Mouse (Mus musculus): ENCODE measurements around the gene Crocc. TPM values are rescaled to one million over a fixed set of nuclear protein-coding genes. Genes with fewer than 3 reads are reported as not detected.
A peak's percentile ranks its signal among the peaks of the same experiment; 100 is the strongest.

Crocc gene
- total and polyA plus RNA-seq, 2 experiments from 2014 or later, result 4.2 to 22.0 TPM

DNA sequence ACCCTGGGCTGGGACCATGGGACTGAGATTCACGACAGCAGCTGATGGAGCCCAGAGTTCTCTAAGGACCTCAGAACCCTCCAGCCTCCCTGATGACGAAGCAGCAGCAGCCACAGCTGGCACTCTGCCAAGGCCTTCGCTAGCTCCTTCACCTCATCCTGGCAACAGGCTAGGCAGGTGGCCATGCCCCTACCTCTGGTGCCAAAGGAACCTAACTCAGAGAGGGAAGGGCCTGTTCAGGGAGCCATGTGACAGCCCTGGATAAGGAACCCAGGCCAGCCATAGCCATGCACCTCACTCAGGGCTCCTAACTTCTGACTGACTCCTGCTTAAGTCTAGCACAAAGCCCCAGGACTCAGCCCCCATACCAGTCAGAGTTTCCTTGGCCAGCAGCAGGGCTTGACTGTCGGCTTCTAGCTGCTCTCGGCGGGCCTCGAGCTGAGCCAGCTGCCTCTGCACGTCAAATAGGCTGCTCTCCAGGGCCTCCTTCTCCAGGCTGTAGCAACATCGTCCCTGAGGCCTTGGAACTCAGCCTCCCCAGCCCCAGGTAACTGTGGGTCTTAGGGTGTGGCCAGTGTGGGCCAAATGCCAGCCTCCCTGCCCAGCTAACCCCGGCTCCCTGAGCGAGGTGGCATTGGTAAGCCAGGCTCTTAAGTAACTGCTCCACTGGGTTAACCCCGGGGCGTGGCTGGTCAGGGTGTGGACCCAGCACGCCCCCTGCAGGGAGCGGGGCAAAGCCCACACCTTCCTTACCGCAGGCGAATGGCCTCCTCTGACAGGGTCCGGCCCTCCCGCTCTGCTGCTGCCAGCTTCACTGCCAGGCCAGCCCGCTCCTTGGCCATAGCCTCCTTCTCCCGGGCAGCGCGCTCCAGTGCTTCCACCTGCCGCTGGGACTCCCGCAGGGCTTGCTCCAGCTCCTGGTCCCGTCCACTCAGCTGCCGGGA is 26.5 kb downstream of the Crocc start:
- H3K27me3 ChIP-seq (ENCODE audit: insufficient read depth, low read length), result no peaks in the 10 kb centered on the region
- 78% methylated on average over 27 of the region's 27 CpGs for WGBS
- no peaks in the 10 kb centered on the region for H3K9me3 ChIP-seq (ENCODE audit: low read length)
- no peak overlapping the region for H3K4me2 ChIP-seq (ENCODE audit: low read depth, low read length, poor library complexity, severe bottlenecking)
- no peaks in the 10 kb centered on the region for H3K4me1 ChIP-seq (ENCODE audit: insufficient read depth, low read length)
- DNase-seq (ENCODE audit: low spot score), result no peak
- H3K9ac ChIP-seq (replicated peaks; ENCODE audit: low read length, poor library complexity, severe bottlenecking), result no peak overlapping the region
- no peak overlapping the region for H3K27ac ChIP-seq (ENCODE audit: low read depth, low read length)
- TF ChIP-seq CTCF (IDR thresholded peaks at IDR 0.05), result no peak
- no peak for ATAC-seq (ENCODE audit: low FRiP score)
- H3K4me3 ChIP-seq (ENCODE audit: low read depth, low read length), result no peak overlapping the region
- H3K36me3 ChIP-seq (ENCODE audit: insufficient read depth, low read length), result peaks cover 50% of the 10 kb centered on the region

DNA sequence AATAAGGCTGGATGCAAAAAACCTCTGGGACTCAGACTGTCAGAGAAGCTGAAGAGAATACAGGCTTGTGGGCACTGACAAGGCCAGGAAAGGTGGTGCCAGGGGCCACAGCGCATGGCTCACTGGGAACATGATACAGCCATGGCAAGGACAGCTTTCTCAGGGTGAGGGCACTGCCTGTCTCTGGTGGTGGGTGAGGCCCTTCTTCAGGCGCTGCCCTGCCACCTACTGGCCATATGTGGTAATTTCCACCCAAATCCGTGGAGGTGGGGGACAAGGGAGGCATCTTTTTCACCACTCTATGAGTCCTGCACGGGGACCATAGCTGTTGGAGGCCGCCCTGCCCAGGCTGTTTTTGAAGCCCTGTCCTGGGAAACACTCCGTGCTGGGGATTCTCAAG is 28.6 kb downstream of the Crocc start:
- Histone ChIP-seq H3K4me2 (ENCODE audit: low read depth, low read length, poor library complexity, severe bottlenecking) (no peak overlapping the region), H3K27me3 (ENCODE audit: insufficient read depth, low read length) (no peaks in the 10 kb centered on the region), H3K36me3 (ENCODE audit: insufficient read depth, low read length) (peaks cover 46% of the 10 kb centered on the region), H3K27ac (ENCODE audit: low read depth, low read length) (no peak overlapping the region), H3K4me3 (ENCODE audit: low read depth, low read length) (no peak overlapping the region), H3K4me1 (ENCODE audit: insufficient read depth, low read length) (no peaks in the 10 kb centered on the region), H3K9ac (replicated peaks; ENCODE audit: low read length, poor library complexity, severe bottlenecking) (no peak overlapping the region), H3K9me3 (ENCODE audit: low read length) (no peaks in the 10 kb centered on the region)
- ATAC-seq (ENCODE audit: low FRiP score), result peak; percentile 38; the same call in 1 of the 2 replicates
- DNase-seq (ENCODE audit: low spot score), result peak; percentile 84
- 16% methylated on average over 6 of the region's 6 CpGs for WGBS
- peak; percentile 94 for TF ChIP-seq CTCF (IDR thresholded peaks at IDR 0.05)

DNA sequence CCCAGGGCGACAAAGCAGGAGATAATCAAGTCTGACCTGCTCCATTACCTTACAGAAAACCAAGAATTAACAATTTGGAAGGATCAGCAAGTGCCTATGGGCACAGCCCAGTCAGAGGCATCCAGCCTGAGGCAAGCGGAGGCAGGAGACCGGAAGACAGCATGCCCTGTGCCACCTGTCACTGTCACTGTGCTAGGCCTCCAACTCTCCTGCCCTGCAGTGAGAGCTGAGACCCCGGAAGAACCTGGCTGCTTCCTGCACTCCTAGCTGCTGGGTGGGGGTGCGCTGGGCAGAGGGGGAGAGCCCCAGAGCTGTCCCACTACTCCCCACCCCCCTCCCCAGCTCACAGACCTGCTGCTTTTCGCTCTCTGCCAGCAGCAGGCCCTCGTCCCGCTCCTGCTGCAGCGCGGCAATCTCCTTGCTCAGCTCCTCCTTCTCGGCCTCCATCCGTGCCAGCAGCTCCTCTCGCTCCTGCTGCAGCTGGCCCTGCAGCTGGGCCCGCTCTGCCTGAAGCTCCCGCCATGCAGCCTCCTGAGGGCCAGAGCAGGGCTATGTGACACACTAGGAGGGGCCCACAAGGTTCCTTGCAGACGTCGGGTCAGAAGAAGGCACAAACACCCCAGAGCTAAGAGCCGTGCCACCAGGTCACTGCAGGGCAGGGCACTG is 29.7 kb downstream of the Crocc start:
- Histone ChIP-seq H3K4me1 (ENCODE audit: insufficient read depth, low read length) (no peaks in the 10 kb centered on the region), H3K27me3 (ENCODE audit: insufficient read depth, low read length) (no peaks in the 10 kb centered on the region), H3K36me3 (ENCODE audit: insufficient read depth, low read length) (peaks cover 48% of the 10 kb centered on the region), H3K9me3 (ENCODE audit: low read length) (no peaks in the 10 kb centered on the region), H3K4me3 (ENCODE audit: low read depth, low read length) (no peak overlapping the region), H3K4me2 (ENCODE audit: low read depth, low read length, poor library complexity, severe bottlenecking) (no peak overlapping the region), H3K9ac (replicated peaks; ENCODE audit: low read length, poor library complexity, severe bottlenecking) (0 out of 2 replicates have a peak overlapping the region, but pooled peaks have one; percentile 29), H3K27ac (ENCODE audit: low read depth, low read length) (no peak overlapping the region)
- ATAC-seq (ENCODE audit: low FRiP score), result no peak
- 87% methylated on average over 18 of the region's 18 CpGs for WGBS
- TF ChIP-seq CTCF (IDR thresholded peaks at IDR 0.05), result no peak
- no peak for DNase-seq (ENCODE audit: low spot score)

DNA sequence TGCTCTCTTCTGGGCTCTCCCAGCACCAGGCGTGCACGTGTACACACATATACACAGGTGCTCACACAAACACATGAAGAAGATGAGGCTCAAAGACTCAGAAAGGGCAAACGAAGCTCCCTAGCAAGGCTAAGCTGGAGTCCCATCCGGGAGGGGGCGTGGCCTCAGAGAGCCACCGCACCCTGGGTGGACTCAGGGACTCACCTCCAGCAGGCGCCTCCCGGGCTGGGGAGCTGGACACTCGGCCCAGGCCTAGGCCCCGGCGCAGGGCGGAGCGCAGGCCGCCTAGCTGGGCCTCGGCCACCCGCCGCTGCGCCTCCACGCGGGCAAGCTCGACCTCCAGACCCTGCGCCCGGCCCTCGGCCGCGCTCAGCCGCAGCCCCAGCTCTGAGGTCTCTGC is 35.4 kb downstream of the Crocc start:
- Histone ChIP-seq H3K27me3 (ENCODE audit: insufficient read depth, low read length) (no peaks in the 10 kb centered on the region), H3K27ac (ENCODE audit: low read depth, low read length) (no peak overlapping the region), H3K4me1 (ENCODE audit: insufficient read depth, low read length) (0 out of 2 replicates have a peak, but pooled peaks cover 7% of the 10 kb centered on the region), H3K4me2 (ENCODE audit: low read depth, low read length, poor library complexity, severe bottlenecking) (no peak overlapping the region), H3K9me3 (ENCODE audit: low read length) (no peaks in the 10 kb centered on the region), H3K9ac (replicated peaks; ENCODE audit: low read length, poor library complexity, severe bottlenecking) (no peak overlapping the region), H3K36me3 (ENCODE audit: insufficient read depth, low read length) (peaks cover 24% of the 10 kb centered on the region), H3K4me3 (ENCODE audit: low read depth, low read length) (no peak overlapping the region)
- DNase-seq (ENCODE audit: low spot score) (no peak), ATAC-seq (ENCODE audit: low FRiP score) (no peak)
- TF ChIP-seq CTCF (IDR thresholded peaks at IDR 0.05), result no peak
- 91% methylated on average over 19 of the region's 27 CpGs for whole genome bisulfite sequencing

DNA sequence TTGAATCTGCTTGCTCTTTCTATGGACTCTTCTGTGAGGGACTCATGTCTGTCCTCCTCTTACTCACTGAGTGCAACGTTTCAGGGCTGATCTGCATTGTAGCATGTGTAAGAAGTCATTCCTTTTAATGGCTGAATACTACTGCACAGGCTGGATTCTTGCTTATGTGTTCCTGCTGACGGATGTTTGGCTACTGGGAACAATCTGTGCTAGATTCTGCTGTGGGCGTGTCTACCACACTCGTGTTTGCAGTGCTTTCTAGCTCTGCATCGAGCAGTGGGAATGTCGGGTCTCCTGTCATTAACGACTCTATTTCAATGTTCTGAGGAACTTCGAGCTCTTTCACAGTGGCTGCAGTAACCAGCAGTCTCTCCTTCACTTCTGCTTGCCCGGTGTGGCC is 36.3 kb downstream of the Crocc start:
- H3K27me3 ChIP-seq (ENCODE audit: insufficient read depth, low read length), result no peaks in the 10 kb centered on the region
- no peak overlapping the region for H3K27ac ChIP-seq (ENCODE audit: low read depth, low read length)
- WGBS, result 71% methylated on average over 9 of the region's 9 CpGs
- TF ChIP-seq CTCF (IDR thresholded peaks at IDR 0.05), result no peak
- no peak overlapping the region for H3K4me2 ChIP-seq (ENCODE audit: low read depth, low read length, poor library complexity, severe bottlenecking)
- ATAC-seq (ENCODE audit: low FRiP score), result no peak
- H3K9me3 ChIP-seq (ENCODE audit: low read length), result no peaks in the 10 kb centered on the region
- no peak overlapping the region for H3K9ac ChIP-seq (replicated peaks; ENCODE audit: low read length, poor library complexity, severe bottlenecking)
- no peak for DNase-seq (ENCODE audit: low spot score)
- peaks cover 20% of the 10 kb centered on the region for H3K36me3 ChIP-seq (ENCODE audit: insufficient read depth, low read length)
- 0 out of 2 replicates have a peak, but pooled peaks cover 7% of the 10 kb centered on the region for H3K4me1 ChIP-seq (ENCODE audit: insufficient read depth, low read length)
- H3K4me3 ChIP-seq (ENCODE audit: low read depth, low read length), result no peak overlapping the region

DNA sequence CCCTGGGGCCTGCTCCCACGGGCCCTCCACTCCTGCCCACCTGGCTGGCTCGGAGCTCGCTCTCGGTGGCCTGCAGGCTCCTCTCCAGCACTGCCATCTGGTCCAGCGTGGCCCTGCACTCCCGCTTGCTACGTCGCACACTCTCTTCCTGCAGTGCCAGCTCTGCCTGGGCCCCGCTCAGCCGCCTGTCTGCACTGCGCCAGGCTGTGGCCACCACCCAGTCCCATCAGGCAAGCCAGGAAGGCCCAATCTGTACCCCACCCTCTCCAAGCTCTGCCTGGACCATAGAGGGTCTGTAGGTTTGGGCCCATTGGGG is 38.8 kb downstream of the Crocc start:
- 43% methylated on average over 11 of the region's 11 CpGs for WGBS
- no peak overlapping the region for H3K4me3 ChIP-seq (ENCODE audit: low read depth, low read length)
- ATAC-seq (ENCODE audit: low FRiP score), result no peak
- 0 out of 2 replicates have a peak, but pooled peaks cover 7% of the 10 kb centered on the region for H3K4me1 ChIP-seq (ENCODE audit: insufficient read depth, low read length)
- TF ChIP-seq CTCF (IDR thresholded peaks at IDR 0.05), result no peak
- H3K9ac ChIP-seq (replicated peaks; ENCODE audit: low read length, poor library complexity, severe bottlenecking), result no peak overlapping the region
- H3K9me3 ChIP-seq (ENCODE audit: low read length), result no peaks in the 10 kb centered on the region
- no peak overlapping the region for H3K4me2 ChIP-seq (ENCODE audit: low read depth, low read length, poor library complexity, severe bottlenecking)
- H3K27ac ChIP-seq (ENCODE audit: low read depth, low read length), result peak overlapping the region; percentile 52
- H3K27me3 ChIP-seq (ENCODE audit: insufficient read depth, low read length), result no peaks in the 10 kb centered on the region
- peaks cover 16% of the 10 kb centered on the region for H3K36me3 ChIP-seq (ENCODE audit: insufficient read depth, low read length)
- DNase-seq (ENCODE audit: low spot score), result no peak
